Mouse (Mus musculus) gastrocnemius, postnatal 25 days (tissue): ENCODE measurements around the gene Prdm4. TPM values are rescaled to one million over a fixed set of nuclear protein-coding genes. Genes with fewer than 3 reads are reported as not detected.

Experiments
- DNase-seq: peaks from one replicate; pipeline ENCODE4 v3.0.0; 2022
- long read RNA-seq, 2 experiments: library from polyadenylated mRNA; stranded (forward); transcript quantifications; one replicate each; pipeline ENCODE4 v2.0.0; 2021
- total RNA-seq, 2 experiments: library from RNA; stranded (reverse); gene quantifications; 1 replicate in 1 of 2; 2 replicates in 1 of 2; pipeline ENCODE4 v1.2.3; 2021

Prdm4 gene
- 10 to 100 TPM; 11.8 to 15.8 TPM for total RNA-seq
- long read RNA-seq, experiment 1, transcript Prdm4-201 (12 exons, 3,877 nt), result major isoform, 7 of 12 reads
- long read RNA-seq, experiment 1, partial matches to known transcripts, result 0 of 12 reads
- long read RNA-seq, experiment 1, other reads (novel, unspliced or antisense), result 5 of 12 reads
- long read RNA-seq, experiment 2, transcript Prdm4-201 (12 exons, 3,877 nt), result major isoform, 8 of 19 reads
- long read RNA-seq, experiment 2, partial matches to known transcripts, result 1 of 19 reads
- long read RNA-seq, experiment 2, other reads (novel, unspliced or antisense), result 8 of 19 reads

- peak; percentile 98 for DNase-seq
These were observed at the start of gene Prdm4 for GRCm38 (mm10) chr10:85916498-85917309. TSS of gene Prdm4 (minus strand) at chr10:85917142.

GRCm38 (mm10) chr10:85966476-85966875 lies 49.5 kb upstream of the Prdm4 start:
- DNase-seq, result no peak

GRCm38 (mm10) chr10:85964316-85964715 lies 47.4 kb upstream of the Prdm4 start:
- DNase-seq, result no peak

- DNase-seq, result no peak
These were observed 46.0 kb upstream of the Prdm4 start for GRCm38 (mm10) chr10:85962897-85963296.

- peak; percentile 93 for DNase-seq
These were observed 40.6 kb upstream of the Prdm4 start, which contains the start of gene Rtcb for GRCm38 (mm10) chr10:85957464-85957950. TSS of gene Rtcb (minus strand) at chr10:85957823.

GRCm38 (mm10) chr10:85956871-85957419 lies 40.0 kb upstream of the Prdm4 start:
- DNase-seq, result no peak

GRCm38 (mm10) chr10:85954429-85954828 lies 37.5 kb upstream of the Prdm4 start:
- no peak for DNase-seq

- no peak for DNase-seq
These were observed 36.5 kb upstream of the Prdm4 start for GRCm38 (mm10) chr10:85953401-85953800.

- DNase-seq, result no peak
These were observed 35.0 kb upstream of the Prdm4 start for GRCm38 (mm10) chr10:85951765-85952443.

- DNase-seq, result no peak
These were observed 31.7 kb upstream of the Prdm4 start for GRCm38 (mm10) chr10:85948483-85949196.

- DNase-seq, result no peak
These were observed 19.5 kb upstream of the Prdm4 start for GRCm38 (mm10) chr10:85936280-85936965.

- DNase-seq, result no peak
These were observed 13.0 kb upstream of the Prdm4 start for GRCm38 (mm10) chr10:85929962-85930361.

- DNase-seq, result no peak
These were observed 12.3 kb upstream of the Prdm4 start for GRCm38 (mm10) chr10:85929208-85929591.

- DNase-seq, result peak; percentile 13
These were observed 11.7 kb upstream of the Prdm4 start for GRCm38 (mm10) chr10:85928499-85929207.

- no peak for DNase-seq
These were observed 10.9 kb upstream of the Prdm4 start, which contains the start of gene Ascl4 for GRCm38 (mm10) chr10:85927676-85928445. TSS of gene Ascl4 (plus strand) at chr10:85927681.

GRCm38 (mm10) chr10:85879886-85880486 lies 37.0 kb downstream of the Prdm4 start:
- no peak for DNase-seq

- no peak for DNase-seq
These were observed 41.1 kb downstream of the Prdm4 start for GRCm38 (mm10) chr10:85875812-85876211.

- no peak for DNase-seq
These were observed 42.9 kb downstream of the Prdm4 start for GRCm38 (mm10) chr10:85873861-85874544.

GRCm38 (mm10) chr10:85872479-85872773 lies 44.5 kb downstream of the Prdm4 start:
- DNase-seq, result no peak
